Mouse (Mus musculus): ENCODE results near the gene Myocd.

Gene Myocd

GRCm38 (mm10) chr11:65170121-65170750 lies 99.6 kb downstream of the Myocd start:
- no peak for TF ChIP-seq GATA4 (IDR thresholded peaks at IDR 0.05; ENCODE audit: insufficient replicate concordance, low read length)

DNA sequence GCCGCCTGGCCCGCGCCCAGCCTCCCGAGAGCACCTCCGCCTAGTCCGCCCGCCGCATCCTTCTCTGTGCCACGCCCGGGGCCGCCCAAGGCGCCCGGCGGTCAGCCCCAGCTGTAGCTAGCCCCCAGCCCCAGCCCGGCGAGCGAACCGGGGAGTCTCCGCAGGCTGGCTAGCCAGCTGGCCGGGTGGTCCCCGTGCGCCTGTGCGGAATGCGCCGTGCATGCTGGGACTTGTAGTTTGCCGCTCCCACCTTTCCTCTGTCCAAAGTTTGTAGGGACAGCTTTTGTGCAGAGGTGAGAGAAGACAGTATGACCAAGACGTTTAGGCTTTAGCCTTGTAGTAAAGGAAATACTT lies 107.0 kb downstream of the Myocd start, which contains the start of gene Arhgap44:
TSS of gene Arhgap44 (minus strand) at position 195 of the 354 bp plus-strand sequence.
- TF ChIP-seq GATA4 (IDR thresholded peaks at IDR 0.05; ENCODE audit: insufficient replicate concordance, low read length), result no peak

DNA sequence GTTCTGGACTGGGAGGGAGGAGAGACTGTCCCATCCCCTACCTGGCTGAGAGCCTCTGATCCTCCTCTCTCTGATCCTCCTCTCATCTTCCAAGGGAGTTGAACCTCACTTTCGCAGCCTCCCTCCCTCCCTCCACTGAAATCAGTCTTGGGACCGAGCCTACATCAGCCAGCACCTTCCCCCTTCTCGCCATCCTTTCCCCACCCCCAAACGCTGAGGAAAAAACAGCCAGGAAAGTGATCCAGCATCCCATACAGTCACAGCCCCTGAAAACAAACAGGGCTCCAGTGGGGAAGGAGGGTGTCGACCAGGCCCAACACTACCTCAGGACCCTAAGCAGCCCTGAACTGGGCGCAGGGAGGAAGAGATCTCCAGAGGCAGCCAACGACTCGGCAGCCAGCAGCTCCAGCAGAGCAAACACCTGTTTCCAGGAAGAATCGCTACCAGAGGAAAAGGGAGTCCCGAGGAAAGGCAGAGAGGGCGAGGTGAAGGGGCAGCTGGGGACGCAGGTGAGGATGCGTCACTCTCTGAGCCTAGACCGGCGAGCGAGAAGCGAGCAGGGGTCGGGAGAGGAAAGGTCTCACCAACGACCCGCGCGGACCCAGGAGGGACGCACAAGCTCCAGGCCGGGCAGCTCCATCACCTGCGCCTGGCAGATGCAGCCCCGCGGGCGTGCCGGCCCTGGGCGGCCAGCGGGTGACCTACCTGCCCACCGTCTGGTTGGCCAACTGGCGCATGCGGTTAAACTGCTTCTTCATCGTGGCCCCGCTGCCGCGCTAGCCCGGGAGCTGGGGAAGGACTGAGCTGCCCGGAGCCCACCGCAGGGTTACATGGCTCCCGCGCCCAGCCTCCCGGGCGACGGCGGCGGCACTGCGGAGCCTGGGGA lies 107.7 kb downstream of the Myocd start:
- TF ChIP-seq GATA4 (IDR thresholded peaks at IDR 0.05; ENCODE audit: insufficient replicate concordance, low read length), result no peak

DNA sequence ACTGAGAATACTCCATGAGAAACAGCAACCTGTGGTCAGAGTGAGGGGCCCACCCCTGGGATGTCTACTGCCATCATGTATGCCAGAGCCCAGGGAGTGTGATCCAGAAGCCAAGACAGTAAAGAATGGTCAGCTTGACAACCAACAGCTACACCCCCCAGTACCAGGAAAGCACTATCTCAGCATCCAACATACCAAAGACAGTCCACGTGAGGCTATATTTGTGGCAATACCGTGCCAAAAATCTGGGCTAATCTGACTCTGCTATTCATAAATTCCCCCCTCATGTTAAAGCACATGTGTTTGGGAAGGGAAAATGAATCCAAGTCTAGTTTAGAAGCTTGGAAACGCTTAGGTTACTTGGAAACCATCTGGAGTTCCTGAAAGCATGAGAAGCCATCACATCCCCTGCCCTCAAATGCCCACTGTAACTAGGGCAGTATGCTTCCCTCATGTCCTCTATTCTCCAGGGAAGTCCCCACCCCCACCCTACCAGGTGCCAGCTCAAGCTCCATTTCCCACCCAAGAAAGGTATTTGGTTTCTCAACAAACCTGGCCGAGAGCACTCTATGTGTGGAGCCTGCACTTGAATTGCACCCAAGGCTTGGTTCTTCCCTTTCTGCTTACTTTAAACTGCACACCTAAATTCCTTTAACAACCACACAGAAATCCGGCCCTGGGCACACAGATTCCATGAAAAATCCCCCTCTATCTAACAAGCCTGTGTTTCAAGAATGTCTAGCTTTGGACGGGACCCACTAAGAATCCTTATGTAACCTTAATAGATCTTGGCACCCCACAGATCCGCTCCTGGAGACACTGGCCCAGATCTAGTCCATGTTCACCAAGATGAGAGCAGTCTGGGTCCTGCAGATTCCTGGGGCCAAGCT lies 108.6 kb downstream of the Myocd start:
- TF ChIP-seq GATA4 (IDR thresholded peaks at IDR 0.05; ENCODE audit: insufficient replicate concordance, low read length), result no peak

GRCm38 (mm10) chr11:65159791-65160190 lies 110.0 kb downstream of the Myocd start, which contains the start of gene 1700086D15Rik:
Gene 1700086D15Rik, minus strand, starts transcription at chr11:65159891.
- TF ChIP-seq GATA4 (IDR thresholded peaks at IDR 0.05; ENCODE audit: insufficient replicate concordance, low read length), result no peak

DNA sequence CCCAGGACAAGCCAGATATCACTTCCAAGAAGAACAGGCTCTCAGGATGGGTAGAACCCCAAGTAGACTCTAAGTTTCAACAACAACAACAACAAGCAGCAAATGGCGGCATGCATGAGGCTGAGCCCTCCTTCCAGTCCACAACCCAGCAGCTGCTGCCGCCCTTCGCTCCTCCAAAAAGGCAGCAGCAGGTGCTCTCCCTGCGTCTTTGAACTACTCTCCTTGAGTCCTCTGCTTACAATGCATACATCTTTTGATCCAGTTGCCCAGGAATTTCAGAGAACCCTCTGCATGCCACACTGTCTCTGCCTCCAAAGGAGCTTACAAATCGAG lies 111.2 kb downstream of the Myocd start:
- no peak for TF ChIP-seq GATA4 (IDR thresholded peaks at IDR 0.05; ENCODE audit: insufficient replicate concordance, low read length)

DNA sequence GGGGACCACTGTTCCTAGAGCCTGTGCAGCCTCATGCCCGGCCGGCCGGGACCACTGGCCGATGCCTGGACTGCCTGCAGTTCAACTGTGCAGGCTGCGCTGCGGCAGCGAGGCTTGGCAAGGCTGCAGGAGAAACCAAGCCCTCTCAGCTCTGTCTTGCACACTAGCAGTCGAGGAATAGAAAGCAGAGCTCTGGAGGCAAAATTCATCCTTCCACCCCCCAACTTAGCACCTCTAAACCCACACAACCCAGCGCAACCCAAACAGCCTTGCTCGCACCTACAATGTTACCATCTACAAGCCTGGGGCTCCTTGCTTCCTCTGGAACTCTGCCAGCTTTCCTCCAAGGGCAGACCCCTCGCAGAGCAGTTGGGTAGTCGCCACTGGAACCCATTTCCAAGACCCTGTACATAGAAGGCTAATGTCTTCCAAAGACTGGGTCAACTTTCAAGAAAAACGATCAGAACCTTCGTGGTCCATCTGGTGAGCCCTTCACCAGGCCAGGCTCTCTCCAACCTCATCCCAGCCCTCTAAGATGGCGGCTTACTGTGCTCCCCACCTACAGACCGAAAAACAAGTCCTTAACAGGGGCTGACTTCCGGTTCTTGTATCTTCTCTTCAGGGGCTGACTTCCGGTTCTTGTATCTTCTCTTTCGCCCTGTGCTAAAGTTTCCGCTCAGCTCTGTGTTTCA lies 111.7 kb downstream of the Myocd start:
- no peak for TF ChIP-seq GATA4 (IDR thresholded peaks at IDR 0.05; ENCODE audit: insufficient replicate concordance, low read length)

DNA sequence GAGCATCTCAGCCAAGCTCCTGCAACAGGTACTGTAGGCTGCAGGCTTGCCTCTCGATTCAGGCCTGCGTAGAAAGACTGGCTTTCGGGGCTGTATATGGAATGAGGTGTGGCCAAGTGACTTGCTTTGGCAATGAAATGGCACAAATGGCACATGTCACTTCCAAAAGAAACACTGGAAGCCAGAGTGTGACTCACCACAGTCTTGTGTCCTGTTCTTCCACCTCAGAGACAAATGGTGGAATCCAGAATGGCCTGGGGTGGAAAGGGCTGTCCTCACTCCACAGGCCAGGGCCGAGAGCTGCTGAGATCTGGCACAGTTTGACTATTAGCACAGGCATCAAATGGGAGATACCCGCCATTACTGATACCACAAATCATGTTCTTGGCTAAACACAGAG lies 116.8 kb downstream of the Myocd start:
- TF ChIP-seq GATA4 (IDR thresholded peaks at IDR 0.05; ENCODE audit: insufficient replicate concordance, low read length), result no peak

- TF ChIP-seq GATA4 (IDR thresholded peaks at IDR 0.05; ENCODE audit: insufficient replicate concordance, low read length), result no peak
Observed at GRCm38 (mm10) chr11:65148441-65148840, 121.3 kb downstream of the Myocd start.

DNA sequence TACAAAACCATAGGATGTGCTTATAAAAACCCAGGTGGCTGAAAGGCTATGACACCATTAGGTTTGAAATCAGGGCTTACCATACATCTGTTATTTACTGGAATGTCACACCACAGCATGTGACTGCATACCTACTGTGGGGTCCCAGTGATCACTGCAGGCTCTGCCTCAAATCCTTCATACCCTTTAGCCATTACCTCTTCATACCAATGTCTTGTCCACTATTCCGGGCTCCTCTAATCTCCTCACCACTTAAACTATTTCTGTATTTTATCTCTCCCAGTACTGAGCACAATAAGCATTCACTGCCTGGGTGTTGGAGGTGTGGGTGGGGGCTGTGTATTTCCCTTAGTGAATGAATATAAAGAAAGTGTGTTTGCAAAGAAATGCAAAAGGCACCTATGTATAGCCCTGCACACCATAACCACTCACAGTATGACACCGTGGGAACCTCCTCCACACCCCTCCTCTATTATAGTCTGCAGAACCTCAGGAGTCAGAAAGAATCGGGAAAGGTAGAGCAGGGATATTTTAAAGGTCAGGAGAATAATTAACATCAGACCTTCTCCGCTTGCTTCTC lies 126.9 kb downstream of the Myocd start:
- TF ChIP-seq GATA4 (IDR thresholded peaks at IDR 0.05; ENCODE audit: insufficient replicate concordance, low read length), result no peak

GRCm38 (mm10) chr11:65139030-65139429 lies 130.8 kb downstream of the Myocd start:
- no peak for TF ChIP-seq GATA4 (IDR thresholded peaks at IDR 0.05; ENCODE audit: insufficient replicate concordance, low read length)

- TF ChIP-seq GATA4 (IDR thresholded peaks at IDR 0.05; ENCODE audit: insufficient replicate concordance, low read length), result no peak
Observed at GRCm38 (mm10) chr11:65137145-65137652, 132.6 kb downstream of the Myocd start.

- TF ChIP-seq GATA4 (IDR thresholded peaks at IDR 0.05; ENCODE audit: insufficient replicate concordance, low read length), result no peak
Observed at GRCm38 (mm10) chr11:65135251-65135739, 134.5 kb downstream of the Myocd start.

DNA sequence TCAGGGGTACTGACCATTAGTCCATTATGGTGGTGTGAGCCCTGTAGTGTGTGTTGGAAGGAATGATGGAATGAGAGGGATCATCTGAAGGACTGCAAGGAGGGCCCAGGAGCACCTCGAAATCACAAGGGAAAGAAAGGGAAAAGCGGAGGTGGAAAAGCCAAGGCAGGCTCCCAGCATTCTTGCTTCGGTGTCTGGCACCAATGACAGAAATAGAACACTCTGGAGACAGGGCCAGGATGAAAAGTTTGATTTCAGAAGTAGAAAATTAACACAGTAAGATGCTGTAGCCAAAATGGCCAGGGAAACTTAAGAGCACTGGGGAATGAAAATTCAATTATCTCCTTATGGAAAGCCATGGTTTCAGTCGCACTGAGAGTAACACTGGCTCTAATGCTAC lies 136.1 kb downstream of the Myocd start:
- no peak for TF ChIP-seq GATA4 (IDR thresholded peaks at IDR 0.05; ENCODE audit: insufficient replicate concordance, low read length)
